Mouse (Mus musculus) intestine, embryonic 16.5 days (tissue): ENCODE data around the gene Sema6d. TPM values are rescaled to one million over a fixed set of nuclear protein-coding genes. Genes with fewer than 3 reads are reported as not detected.

Experiments used
- ATAC-seq: fragments of 200-750 bp; cut with Nextera tagmentation; 2 replicates; pipeline ENCODE4 v1.8.0; 2017; ENCODE audit warnings: moderate TSS enrichment, moderate library complexity
- H3K27ac ChIP-seq: fragments of 300-500 bp; sonication (generic); 2 replicates; pipeline ENCODE4 v1.5.1; 2014; ENCODE audit warnings: mild to moderate bottlenecking, low read length
- H3K27me3 ChIP-seq: fragments of 300-500 bp; sonication (generic); replicated peaks from 2 replicates; pipeline ENCODE4 v1.6.1; 2014; ENCODE audit warnings: low read length, control low read depth, mixed read lengths; ENCODE audit not compliant: control insufficient read depth, insufficient read depth
- H3K36me3 ChIP-seq: fragments of 300-500 bp; sonication (generic); 2 replicates; pipeline ENCODE4 v1.6.1; 2014; ENCODE audit warnings: low read length, control low read depth; ENCODE audit not compliant: control insufficient read depth, insufficient read depth
- H3K4me1 ChIP-seq: fragments of 300-500 bp; sonication (generic); 2 replicates; pipeline ENCODE4 v1.6.1; 2014; ENCODE audit warnings: low read length, control low read depth, mixed read lengths; ENCODE audit not compliant: control insufficient read depth, insufficient read depth
- H3K4me2 ChIP-seq: fragments of 300-500 bp; sonication (generic); 2 replicates; pipeline ENCODE4 v1.6.1; 2014; ENCODE audit warnings: low read depth, low read length, control low read depth
- H3K4me3 ChIP-seq: fragments of 300-500 bp; sonication (generic); 2 replicates; pipeline ENCODE4 v1.5.1; 2014; ENCODE audit warnings: mild to moderate bottlenecking, low read length
- H3K9ac ChIP-seq: fragments of 300-500 bp; sonication (generic); 2 replicates; pipeline ENCODE4 v1.6.1; 2014; ENCODE audit warnings: low read depth, low read length
- H3K9me3 ChIP-seq: fragments of 300-500 bp; sonication (generic); 2 replicates; pipeline ENCODE4 v1.6.1; 2016; ENCODE audit warnings: low read length, control low read depth; ENCODE audit not compliant: control insufficient read depth
- WGBS: fragments of 180-500 bp; shearing (Covaris S2); extraction: QIAGEN DNeasy Blood & Tissue Kit; methylation state at CpG from one replicate; pipeline ENCODE4 v1.1.7; 2014; 5-methylcytosine and 5-hydroxymethylcytosine counted together
- polyA plus RNA-seq: library from polyadenylated mRNA; unstranded; fragments of >200 nt; fragmentation: Nextera tagmentation; extraction: Ambion mirVana; gene quantifications from 2 replicates; pipeline ENCODE4 v1.2.1, GENCODE M21; 2015

The Sema6d gene
- polyA plus RNA-seq, 1 experiment from 2014 or later: 10.9 TPM

DNA sequence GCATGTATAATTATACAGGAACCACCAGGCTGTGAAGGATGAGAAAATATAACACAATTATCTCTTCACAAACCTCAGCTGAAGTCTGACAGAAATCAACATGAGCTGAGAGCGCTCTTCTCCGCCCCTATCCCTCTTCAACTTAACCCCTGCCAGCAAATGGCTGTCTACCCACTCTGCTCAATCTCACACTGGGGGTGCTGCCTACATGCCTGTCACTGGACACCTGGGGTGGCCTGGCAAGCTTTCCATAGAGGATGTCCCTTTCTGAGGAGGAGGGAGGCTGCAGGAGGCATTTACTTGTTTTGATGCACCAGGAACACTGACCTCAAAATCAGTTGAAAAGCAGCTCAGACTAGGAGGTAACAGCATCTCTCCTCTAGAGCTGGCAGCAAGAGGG is 472.3 kb downstream of the Sema6d start:
- 71% methylated on average over 2 of the region's 2 CpGs for WGBS
- no peak overlapping the region for H3K27ac ChIP-seq
- H3K4me1 ChIP-seq: no peaks in the 10 kb centered on the region
- H3K36me3 ChIP-seq: no peaks in the 10 kb centered on the region
- no peak overlapping the region for H3K9ac ChIP-seq
- ATAC-seq: no peak
- no peak overlapping the region for H3K4me3 ChIP-seq
- no peaks in the 10 kb centered on the region for H3K27me3 ChIP-seq
- H3K4me2 ChIP-seq: no peak overlapping the region
- H3K9me3 ChIP-seq: no peaks in the 10 kb centered on the region

DNA sequence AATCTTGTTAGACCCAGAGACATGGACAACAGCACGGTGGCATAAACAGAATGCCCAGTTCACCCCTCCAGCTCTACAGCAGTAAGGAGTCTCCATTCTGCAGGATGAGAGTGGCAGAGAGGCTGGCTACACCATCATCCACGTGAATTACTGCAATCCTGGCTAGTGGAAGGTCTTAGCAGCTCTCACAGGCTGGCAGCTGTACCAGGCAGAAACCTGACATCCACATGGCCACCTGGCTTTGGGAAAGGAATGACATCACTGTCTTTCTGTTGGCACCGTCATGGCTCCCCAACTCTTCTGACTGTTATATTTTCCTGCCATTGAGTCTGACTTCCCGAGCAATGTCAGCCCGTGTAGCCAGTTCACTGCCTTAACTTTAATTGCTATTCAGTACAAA is 474.0 kb downstream of the Sema6d start:
- H3K36me3 ChIP-seq: no peaks in the 10 kb centered on the region
- 84% methylated on average over 5 of the region's 5 CpGs for WGBS
- H3K27ac ChIP-seq: no peak overlapping the region
- no peak overlapping the region for H3K4me3 ChIP-seq
- H3K4me2 ChIP-seq: no peak overlapping the region
- H3K27me3 ChIP-seq: no peaks in the 10 kb centered on the region
- H3K9me3 ChIP-seq: no peaks in the 10 kb centered on the region
- no peak for ATAC-seq
- H3K4me1 ChIP-seq: no peaks in the 10 kb centered on the region
- no peak overlapping the region for H3K9ac ChIP-seq

DNA sequence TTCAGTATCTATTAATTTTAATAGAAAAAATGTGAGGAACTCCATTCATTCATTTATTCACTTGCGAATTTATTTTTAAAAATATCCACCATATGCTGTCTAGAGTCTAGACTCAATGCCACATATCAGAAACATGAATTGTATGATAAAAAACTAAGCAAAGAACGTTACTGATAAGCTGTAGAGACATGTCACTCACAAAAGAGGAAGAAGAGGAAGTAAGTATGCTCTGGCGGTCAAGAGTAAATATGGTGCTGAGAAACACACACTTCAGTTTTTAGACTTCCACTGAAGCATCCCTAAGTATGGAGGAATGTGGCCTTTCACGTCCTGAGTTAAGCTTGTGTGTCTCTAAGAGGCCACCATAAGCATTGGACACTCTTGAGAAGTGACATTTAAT is 484.0 kb downstream of the Sema6d start:
- Histone ChIP-seq H3K27me3 (no peaks in the 10 kb centered on the region), H3K36me3 (no peaks in the 10 kb centered on the region), H3K9ac (no peak overlapping the region), H3K4me1 (no peaks in the 10 kb centered on the region), H3K4me3 (no peak overlapping the region), H3K27ac (no peak overlapping the region), H3K9me3 (no peaks in the 10 kb centered on the region), H3K4me2 (no peak overlapping the region)
- ATAC-seq: no peak
- 75% methylated on average over 4 of the region's 4 CpGs for WGBS

DNA sequence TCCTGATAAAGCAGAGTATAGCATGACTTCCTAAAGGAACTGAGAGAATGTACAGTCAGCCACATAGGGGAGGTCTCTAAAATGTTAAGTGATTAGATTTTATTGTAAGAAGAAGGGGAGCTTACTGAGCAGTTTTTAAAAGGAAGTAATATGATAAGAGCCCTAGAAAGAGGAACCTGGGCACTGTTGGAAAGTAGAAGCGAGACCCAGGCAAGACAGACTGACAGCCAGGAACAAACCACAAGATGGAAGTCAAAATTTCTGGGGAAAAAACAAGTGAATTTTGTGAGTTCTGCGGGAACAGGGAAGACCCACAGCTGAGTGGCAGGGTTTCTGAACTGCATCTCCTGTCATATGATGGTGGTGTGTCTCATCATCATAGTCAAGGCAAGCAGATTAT is 486.3 kb downstream of the Sema6d start:
- Histone ChIP-seq H3K4me3 (no peak overlapping the region), H3K4me2 (no peak overlapping the region), H3K27ac (no peak overlapping the region), H3K9me3 (no peaks in the 10 kb centered on the region), H3K27me3 (no peaks in the 10 kb centered on the region), H3K9ac (no peak overlapping the region), H3K36me3 (no peaks in the 10 kb centered on the region), H3K4me1 (no peaks in the 10 kb centered on the region)
- ATAC-seq: no peak
- 80% methylated on average over 2 of the region's 2 CpGs for WGBS

DNA sequence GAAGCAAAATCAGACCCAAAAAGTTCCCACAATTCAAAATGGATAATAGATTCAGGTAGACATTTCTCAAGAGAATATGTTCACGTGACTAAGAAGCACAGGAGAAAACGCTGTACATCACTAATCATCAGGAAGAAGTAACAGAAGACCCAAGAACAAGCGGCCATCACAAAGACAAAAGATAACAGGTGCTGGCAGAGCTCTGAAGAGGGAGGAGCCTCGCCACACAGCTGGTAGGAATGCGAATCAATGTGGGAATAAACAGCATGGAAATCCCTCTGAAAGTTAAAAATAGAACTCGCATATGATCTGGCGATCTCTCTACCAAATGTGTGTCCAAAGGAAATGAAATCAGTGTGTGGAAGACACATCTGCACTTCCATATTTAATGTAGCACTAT is 493.8 kb downstream of the Sema6d start:
- H3K4me3 ChIP-seq: no peak overlapping the region
- no peaks in the 10 kb centered on the region for H3K27me3 ChIP-seq
- H3K4me2 ChIP-seq: no peak overlapping the region
- H3K9me3 ChIP-seq: no peaks in the 10 kb centered on the region
- no peak overlapping the region for H3K27ac ChIP-seq
- 65% methylated on average over 7 of the region's 7 CpGs for WGBS
- no peaks in the 10 kb centered on the region for H3K4me1 ChIP-seq
- H3K36me3 ChIP-seq: no peaks in the 10 kb centered on the region
- ATAC-seq: no peak
- H3K9ac ChIP-seq: no peak overlapping the region

DNA sequence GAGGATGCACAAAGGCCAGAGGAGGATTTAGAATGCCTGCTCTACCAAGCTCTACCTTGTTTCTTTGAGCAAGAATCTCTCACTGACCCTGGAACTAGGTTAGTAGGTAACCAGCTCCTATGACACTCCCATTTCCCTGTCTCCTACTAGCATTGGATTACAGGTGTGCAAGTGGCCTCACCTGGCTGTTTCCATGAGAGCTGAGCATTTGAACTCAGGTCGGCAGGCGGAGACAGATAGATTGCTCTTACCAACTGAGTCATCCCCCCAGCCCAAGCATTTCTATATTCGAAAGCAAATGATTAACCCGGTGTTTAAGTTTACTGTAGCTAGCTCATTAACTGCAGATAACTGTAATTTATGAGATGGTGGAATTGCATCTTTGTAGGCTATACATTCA is 503.0 kb downstream of the Sema6d start:
- Histone ChIP-seq H3K4me2 (no peak overlapping the region), H3K36me3 (no peaks in the 10 kb centered on the region), H3K27ac (peak overlapping the region; percentile 43; the same call in 1 of the 2 replicates), H3K4me3 (no peak overlapping the region), H3K27me3 (no peaks in the 10 kb centered on the region), H3K9me3 (no peaks in the 10 kb centered on the region), H3K9ac (no peak overlapping the region), H3K4me1 (no peaks in the 10 kb centered on the region)
- peak; percentile 91 for ATAC-seq
- 66% methylated on average over 4 of the region's 4 CpGs for WGBS

DNA sequence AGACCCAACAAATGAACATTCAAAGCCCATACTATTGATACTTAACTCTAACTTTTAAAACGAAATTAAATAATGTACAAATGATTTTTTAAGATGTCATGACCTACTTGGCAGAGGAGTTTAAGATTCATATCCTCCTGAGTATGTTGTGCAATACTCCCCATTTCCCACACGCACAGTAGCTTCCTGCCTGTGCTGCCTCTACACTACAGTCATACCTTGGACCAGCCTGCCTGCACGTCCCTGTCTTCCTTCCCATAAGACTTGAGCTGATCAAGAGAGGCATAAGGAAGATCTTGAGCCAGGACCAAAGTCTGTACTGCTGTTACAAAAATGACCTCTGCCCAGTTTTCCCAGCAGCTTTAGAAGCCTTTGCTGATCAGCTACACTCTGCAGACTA is 509.2 kb downstream of the Sema6d start:
- peaks cover 8% of the 10 kb centered on the region; the same call in 1 of the 2 replicates for H3K4me1 ChIP-seq
- no peaks in the 10 kb centered on the region for H3K27me3 ChIP-seq
- H3K9ac ChIP-seq: 0 out of 2 replicates have a peak overlapping the region, but pooled peaks have one; percentile 29
- 54% methylated on average over 3 of the region's 3 CpGs for WGBS
- no peak overlapping the region for H3K4me3 ChIP-seq
- no peak overlapping the region for H3K4me2 ChIP-seq
- peak; percentile 72 for ATAC-seq
- no peaks in the 10 kb centered on the region for H3K9me3 ChIP-seq
- no peaks in the 10 kb centered on the region for H3K36me3 ChIP-seq
- peak overlapping the region; percentile 86 for H3K27ac ChIP-seq

DNA sequence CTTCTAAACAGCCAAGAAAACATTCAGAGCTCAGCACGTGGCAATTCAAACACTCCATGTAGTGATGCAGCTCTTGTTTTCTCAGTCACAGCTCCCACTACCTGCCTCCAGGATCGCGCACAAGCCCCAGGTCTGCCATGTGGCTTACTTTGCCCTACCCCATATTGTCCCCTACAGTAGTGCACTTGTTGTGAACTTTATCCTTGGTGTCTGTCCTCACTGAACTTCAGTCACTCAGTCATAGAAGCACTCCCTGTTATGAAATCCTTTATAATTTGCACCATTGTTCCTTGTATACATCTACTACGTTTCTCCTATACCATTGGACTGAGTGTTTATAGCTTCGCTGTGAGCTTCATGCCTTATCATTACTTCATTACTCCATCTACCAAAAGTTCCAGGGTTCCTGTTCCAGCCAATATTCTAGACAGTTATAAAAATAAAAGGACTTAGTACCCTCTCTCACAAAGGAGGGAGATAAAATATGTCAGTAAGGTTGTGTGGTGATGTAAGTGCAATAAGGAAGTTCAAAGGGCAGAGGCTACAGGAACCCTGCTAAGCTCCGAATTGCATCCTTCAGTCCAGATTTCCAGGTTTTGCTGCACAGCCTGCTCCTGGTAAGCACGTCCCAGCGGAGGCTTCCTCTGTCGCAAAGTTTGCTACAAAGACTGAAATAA is 512.1 kb downstream of the Sema6d start:
- H3K4me2 ChIP-seq: peak overlapping the region; percentile 13
- peak overlapping the region; percentile 95 for H3K27ac ChIP-seq
- H3K4me3 ChIP-seq: peak overlapping the region; percentile 24
- H3K36me3 ChIP-seq: no peaks in the 10 kb centered on the region
- no peaks in the 10 kb centered on the region for H3K27me3 ChIP-seq
- WGBS: 48% methylated on average over 9 of the region's 9 CpGs
- H3K9ac ChIP-seq: peak overlapping the region; percentile 53
- no peaks in the 10 kb centered on the region for H3K9me3 ChIP-seq
- peaks cover 8% of the 10 kb centered on the region; the same call in 1 of the 2 replicates for H3K4me1 ChIP-seq
- ATAC-seq: peak; percentile 89

DNA sequence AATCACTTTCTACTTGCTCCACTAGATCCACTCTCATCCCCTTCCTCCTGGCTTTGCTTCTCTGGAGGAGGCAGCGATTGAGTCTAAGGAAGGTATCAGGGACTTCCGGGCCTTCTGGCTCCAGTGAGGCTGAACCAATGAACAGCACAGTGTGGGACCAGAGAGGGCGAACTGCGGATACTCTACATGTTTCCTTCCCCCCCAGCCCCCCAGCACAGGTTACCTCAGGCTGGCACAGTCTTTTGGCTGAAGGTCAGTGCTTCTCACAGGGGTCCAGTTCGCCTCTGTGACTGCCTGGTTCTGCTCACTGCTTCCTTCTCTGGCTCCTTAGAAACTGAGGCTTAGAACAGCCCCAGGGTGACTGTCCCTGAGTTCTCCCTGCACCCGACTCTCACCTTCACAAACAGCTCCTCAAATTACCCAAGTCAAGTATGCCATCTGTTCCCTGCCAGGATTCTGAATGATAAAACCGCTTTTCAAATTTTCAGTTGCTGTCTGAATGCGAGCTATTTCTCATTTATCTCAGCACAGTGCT is 512.7 kb downstream of the Sema6d start:
- H3K27me3 ChIP-seq: no peaks in the 10 kb centered on the region
- peak overlapping the region; percentile 13 for H3K4me2 ChIP-seq
- no peaks in the 10 kb centered on the region for H3K9me3 ChIP-seq
- H3K27ac ChIP-seq: peak overlapping the region; percentile 95
- peak; percentile 39 for ATAC-seq
- peaks cover 8% of the 10 kb centered on the region; the same call in 1 of the 2 replicates for H3K4me1 ChIP-seq
- WGBS: 51% methylated on average over 8 of the region's 8 CpGs
- H3K36me3 ChIP-seq: no peaks in the 10 kb centered on the region
- peak overlapping the region; percentile 53 for H3K9ac ChIP-seq
- H3K4me3 ChIP-seq: peak overlapping the region; percentile 24
